Mouse (Mus musculus) skeletal muscle tissue, adult 2 months (tissue): ENCODE results near the gene Wdfy2.

Experiments used
- DNase-seq: peaks from one replicate; pipeline ENCODE4 v3.0.0-alpha.2; 2012; ENCODE audit warnings: low read depth, low spot score

Wdfy2 gene

GRCm38 (mm10) chr14:62935361-62935760, 97.9 kb downstream of the Wdfy2 start:
- no peak for DNase-seq

GRCm38 (mm10) chr14:62936631-62937380, 99.3 kb downstream of the Wdfy2 start:
- peak; percentile 62 for DNase-seq

DNA sequence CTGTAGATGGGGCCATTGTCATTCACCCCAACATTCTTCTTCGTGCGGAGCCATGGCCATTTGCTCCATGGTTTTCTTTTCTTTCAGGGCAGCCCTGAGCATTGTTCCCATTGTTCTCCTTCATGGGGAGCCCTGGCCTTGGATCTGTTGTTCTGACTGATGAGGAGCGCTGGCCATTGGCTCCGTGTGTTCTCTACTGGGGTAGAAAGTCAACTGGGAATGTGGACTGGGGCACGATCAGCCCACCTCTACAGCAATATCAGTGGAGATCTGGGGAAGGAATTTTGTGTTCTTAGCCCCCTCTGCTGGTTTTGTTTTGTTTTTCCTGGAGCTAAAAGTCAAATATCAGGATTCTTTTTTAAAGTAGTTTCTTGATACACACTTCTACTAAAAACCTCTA, 100.2 kb downstream of the Wdfy2 start:
- DNase-seq: no peak

DNA sequence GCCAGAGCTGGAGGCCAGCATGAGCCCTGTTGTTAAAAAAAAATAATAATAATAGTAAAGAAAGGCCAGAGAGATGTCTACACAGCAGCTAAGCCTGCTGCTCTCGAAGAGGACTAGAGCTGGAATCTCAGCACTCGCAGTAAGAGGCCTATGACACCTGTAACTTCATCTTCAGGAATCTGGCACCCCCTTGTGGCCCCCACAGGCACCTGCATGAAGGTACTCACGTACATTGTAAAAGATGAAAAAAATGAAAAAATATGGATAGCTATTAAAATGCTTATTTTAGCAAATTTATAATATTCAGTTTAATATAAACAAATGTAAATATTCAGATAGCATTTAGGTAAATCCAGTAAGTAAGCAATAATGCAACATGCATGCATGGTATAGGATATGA, 102.0 kb downstream of the Wdfy2 start:
- DNase-seq: no peak

DNA sequence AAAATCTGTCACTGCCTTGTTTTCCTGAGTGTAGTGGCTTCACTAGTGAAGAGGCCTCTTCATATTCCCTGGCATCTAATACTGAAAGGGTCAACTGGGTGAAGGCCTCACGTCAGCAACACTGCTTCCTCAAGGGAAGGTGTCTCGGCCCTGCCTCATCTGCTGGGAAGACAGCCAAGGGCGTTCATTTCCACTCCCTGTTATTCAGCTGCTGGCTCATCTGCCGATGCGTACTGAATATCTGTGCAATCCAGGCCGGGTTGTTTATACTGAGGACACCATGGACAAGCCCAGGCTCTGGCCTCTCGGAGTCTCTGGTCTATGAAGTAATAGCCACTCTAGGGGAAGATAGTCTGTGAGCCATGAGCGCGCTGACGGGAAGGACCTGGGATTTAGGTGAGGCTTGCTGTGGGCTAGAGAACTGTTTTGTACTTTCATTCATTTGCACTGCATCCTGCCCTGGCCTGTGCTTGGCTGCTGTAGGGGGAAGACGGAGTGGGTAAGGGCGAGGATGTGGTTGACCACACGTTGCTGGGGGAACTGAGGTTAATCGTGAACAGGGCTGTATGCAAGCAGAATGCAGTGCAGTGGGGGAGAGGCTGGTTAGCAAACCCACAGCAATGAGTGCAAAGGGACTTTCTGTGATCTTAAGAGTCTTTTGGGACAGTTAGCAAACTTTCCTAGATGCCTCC, 103.1 kb downstream of the Wdfy2 start:
- peak; percentile 93 for DNase-seq

DNA sequence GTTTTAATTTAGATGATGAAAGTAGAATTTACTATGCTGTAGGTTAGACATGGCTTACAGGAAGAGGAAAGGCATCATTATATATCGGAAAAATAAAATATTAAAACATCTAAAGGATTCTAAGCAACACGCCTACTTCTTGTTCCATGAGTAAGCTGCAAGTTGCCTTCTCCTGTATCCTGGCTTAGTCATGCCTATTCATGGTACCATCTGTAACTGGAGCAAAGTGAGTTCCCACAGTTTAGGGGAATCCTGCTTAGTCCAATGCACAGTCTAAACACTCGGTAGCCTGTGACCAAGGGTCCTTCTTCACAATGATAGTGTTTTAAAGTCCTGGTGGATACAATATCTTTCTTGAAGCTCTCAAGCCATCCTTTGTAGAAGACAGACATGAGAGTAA, 109.3 kb downstream of the Wdfy2 start:
- DNase-seq: no peak

DNA sequence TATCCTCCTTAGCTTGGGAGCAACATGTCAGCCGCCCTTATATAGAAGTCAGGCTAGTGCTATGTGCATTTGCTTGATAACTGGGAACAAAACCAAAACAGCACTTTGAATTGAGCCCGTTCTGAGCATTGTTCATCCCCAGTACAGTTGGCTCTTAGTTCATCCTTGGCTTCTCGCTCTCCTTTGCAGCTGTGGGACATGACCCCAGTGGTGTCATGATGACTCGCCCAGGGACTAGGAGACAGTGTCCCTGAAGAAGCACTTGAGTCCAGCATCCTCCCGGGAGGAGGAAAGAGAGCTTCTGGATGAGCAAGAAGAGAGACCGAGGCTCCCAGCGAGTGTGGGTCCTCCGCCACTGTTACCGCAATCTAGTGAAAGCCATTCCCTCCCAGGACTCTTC, 118.6 kb downstream of the Wdfy2 start:
- DNase-seq: no peak

DNA sequence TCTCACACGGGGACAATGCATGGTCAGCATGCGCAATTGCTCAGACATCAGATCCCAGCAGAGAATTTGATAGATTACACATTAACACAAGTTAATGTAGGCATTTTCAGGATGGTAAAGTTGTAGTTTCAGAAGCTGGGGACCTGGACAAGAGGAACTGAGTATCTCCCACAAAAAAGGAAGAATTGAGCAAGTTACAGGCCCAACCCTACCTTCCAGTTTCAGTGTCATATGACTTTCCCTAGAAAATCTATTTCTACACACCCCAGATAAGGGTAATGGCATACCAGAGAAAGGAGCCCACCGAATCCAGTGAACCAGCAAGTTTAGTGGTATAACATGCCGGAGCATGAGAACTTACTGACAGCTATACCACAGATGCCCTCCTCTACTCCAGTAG, 126.2 kb downstream of the Wdfy2 start:
- no peak for DNase-seq

DNA sequence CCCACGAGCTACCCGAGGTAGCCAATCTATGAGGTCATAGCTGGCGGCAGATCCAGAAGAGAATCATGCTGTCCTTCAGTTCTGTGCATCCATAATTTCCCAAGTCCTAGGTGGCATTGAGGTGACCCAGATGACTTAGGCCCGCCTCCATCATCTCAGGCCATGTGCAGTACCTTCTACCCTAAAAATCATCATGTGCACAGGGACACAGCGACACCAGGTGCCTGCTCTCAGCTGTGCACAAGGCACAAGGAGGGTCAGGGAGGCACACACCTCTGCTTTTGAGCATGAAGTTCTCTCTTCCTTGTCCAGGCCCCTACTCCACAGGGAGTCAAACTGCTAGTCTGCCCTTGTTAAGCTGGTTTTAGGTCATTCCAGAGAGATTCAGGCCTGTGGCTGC, 127.9 kb downstream of the Wdfy2 start:
- DNase-seq: no peak

DNA sequence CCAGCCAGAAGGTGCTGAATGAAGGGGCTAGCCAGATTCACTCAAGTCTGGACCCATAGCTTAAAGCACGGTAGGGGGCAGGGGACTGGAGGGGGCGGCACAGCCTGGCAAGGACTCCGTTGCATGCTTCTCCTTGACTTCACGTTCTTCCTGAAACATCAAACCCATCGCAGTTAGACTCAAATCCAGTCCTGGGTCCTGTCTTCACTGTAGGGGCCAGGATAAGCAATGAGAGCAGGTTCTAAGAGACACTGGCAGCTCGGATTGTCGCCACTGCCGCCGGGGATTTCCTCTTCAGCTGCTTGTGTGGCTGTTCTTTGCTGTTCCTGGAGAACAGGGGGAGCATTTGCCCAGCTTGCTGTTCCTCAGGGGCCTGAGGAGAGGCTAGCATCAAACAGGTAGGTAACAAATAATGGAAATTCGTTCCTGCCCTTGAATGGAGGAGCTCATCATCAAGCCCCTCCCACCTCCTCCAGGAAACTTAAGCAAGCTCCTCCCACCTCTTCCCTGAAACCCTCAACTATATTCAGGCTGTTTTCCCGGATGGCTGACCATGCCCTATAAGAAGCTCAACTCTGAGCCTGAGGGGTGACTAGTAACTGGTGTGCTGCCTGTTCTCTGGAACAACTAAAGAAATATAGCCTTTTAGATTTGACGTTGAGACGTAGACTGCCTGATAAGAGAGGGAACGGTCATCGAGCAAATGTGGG, 128.5 kb downstream of the Wdfy2 start:
- DNase-seq: no peak

GRCm38 (mm10) chr14:62975046-62975445, 137.6 kb downstream of the Wdfy2 start:
- DNase-seq: peak; percentile 16

DNA sequence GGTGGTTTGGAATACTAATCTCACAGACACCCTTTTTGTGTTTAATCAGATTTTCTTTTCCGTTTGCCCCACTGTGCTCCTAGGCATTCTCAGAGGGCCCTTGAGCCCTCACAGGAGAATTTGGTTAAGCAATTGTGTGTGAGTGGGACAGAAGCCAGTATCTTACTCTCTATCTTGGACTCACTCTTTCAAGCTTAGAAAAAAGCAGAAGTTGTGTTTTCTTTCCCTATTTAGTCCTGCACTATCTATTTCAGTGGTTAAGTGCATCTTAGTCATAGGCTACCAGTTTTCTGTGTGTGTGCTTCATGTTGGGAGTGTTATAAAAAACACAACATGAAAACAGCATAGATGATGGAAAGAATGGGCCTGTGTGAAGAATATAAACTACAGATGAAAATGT, 142.3 kb downstream of the Wdfy2 start:
- DNase-seq: no peak

DNA sequence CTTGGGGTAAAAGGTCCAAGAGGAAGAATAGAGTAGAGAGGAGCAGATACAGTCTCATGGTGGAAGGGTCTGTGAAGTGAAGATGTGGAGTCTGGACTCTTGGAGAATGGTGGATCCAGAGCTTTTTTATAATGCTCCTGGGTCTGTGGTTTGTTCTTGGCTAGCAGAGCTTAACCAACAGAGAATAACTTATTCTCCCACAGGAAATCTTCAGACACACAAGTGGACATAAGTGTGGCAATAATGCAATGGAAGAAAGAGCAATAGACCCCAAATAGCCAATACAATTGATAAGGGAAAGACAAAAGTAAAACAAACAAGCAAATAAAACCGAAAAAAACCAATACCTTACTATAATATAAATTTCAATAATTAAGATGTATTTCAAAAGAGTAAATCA, 146.9 kb downstream of the Wdfy2 start, which contains the start of gene Defb48:
Defb48 (minus strand) TSS at position 101 of the 400 bp plus-strand sequence.
- no peak for DNase-seq

DNA sequence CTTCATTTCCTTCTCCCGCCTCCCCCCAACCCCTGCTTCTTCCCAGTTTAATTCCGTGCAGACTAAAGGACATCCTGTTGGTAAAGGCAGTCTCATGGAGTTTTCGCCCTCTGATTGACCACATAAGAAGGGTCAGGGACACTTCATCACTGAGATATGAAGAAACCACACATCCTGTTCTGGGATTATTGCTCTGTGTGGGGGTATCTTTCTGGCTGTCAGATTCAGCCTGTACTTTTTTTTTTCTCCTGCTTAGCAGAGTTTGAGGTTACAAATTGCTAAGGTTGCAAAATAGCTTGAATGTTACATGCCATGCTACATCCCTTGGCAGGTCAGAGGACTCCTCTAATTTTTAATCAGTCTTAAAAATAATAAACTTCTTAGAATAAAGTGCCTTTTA, 153.8 kb downstream of the Wdfy2 start:
- no peak for DNase-seq

DNA sequence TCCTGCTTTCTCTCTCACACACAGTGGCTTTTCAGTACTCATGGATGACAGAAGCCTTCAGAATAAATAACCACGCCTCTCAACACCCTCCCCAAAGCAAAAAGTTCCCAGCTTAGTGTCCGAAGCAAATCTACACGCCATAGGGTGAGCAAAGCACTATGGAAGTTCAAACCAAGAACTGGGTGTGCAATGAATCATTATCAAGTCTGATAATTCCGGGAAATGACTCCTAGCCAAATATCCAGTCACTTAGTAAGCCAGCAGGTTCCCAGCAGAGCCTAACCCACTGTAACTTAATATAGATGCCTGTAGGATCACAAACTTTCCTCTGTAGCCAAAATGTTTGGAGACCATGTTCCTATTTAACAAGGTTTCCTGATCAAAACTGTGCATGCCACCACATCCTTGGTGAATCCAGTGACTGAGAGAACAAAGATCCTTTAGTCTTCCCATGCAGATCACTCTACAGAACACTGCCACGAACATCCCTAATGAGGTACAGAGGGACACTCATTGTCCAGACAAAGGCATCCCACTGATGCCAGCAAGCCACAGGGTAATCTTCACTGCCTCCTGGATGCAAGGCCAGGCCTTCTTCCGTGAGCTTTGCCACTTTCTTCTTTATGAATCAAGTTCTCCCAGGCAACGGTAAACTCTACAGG, 154.5 kb downstream of the Wdfy2 start:
- no peak for DNase-seq

- no peak for DNase-seq
Observed at GRCm38 (mm10) chr14:62997777-62998176, 160.3 kb downstream of the Wdfy2 start, which contains the start of gene Defb47. Gene Defb47 (plus strand): TSS chr14:62998077.

GRCm38 (mm10) chr14:62998977-62999376, 161.5 kb downstream of the Wdfy2 start:
- DNase-seq: no peak

DNA sequence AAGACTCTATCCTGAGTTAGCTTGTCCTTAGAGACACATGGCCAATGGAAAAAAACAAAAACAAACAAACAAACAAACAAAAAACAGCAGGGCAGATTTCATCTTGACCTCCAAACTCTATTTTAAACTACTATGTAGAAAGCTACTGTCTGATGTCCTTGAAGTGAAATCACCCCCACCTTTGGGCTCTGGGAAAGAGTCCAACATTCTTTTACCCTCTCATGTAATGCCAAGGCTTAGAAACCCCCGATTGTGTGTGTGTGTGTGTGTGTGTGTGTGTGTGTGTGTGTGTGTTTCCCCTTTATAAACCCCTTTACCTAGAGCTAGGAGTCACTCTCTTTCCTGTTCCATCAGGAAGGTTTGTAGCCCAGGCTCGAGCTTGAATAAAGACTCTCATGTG, 165.1 kb downstream of the Wdfy2 start:
- DNase-seq: no peak
